Mouse (Mus musculus) layer of hippocampus, postnatal 10 days (tissue): Measurements from ENCODE around the gene Gm20683. TPM values are rescaled to one million over a fixed set of nuclear protein-coding genes. Genes with fewer than 3 reads are reported as not detected.
A peak's percentile ranks its signal among the peaks of the same experiment; 100 is the strongest.

Experiments
- DNase-seq, 2 experiments: peaks; one replicate each; pipeline ENCODE4 v3.0.0; 2021; ENCODE audit warnings: low spot score in 2 of 2
- microRNA-seq, 2 experiments: library from miRNA; unstranded; fragments of <30 nt; microRNA quantifications; one replicate each; pipeline ENCODE4 v1.2.0; 2021
- total RNA-seq, 2 experiments: library from RNA; stranded (reverse); gene quantifications; 2 replicates each; pipeline ENCODE4 v1.2.3; 2021

The Gm20683 gene
- total RNA-seq, 2 experiments from 2014 or later: 30.9 to 36.3 TPM

- no peak for DNase-seq
These were observed 45.3 kb downstream of the Gm20683 start for GRCm38 (mm10) chr17:25796211-25796771.

- DNase-seq: peak; percentile 56 to 61
These were observed 45.9 kb downstream of the Gm20683 start, which contains the start of gene AC134908.4 for GRCm38 (mm10) chr17:25795609-25796092. Gene AC134908.4, minus strand, starts transcription at chr17:25795659.

DNA sequence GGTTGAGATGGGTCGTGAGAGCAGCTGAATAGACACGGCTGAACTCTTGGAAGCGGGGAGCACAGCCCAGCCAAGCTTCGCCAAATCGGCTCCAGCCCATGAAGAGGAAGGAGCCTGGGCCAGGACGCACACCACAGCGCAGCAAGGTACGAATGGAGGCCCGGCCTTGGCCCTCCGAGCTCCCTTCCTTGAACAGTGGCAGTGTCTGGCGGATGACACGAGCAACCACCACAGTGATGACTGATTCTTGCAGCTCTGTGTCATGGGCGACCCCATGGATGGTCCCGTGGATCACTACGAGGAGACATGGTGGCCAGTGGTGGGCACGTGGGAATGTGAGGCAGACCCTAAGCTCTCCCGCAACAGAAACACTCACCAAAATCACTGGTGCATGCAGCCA, 46.6 kb downstream of the Gm20683 start:
- no peak for DNase-seq

DNA sequence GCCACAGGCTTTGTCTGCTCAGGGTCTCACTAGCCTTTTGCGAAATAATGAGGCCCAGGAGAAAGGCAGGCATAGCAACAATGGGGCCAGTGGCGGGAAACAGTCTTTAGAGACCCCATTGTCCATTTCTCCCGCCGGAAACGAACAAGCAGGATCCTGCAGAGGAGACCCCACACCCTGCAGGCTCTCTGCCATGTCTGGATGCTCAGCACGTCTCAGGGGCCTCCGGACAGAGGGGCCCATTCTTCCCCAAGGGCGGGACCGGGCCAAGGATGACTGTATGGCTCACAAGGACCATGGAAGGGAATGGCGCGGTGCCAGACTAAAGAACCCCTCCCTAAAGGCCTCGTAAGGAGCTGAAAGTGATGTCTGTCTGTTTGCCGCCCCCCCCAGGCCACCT, 47.4 kb downstream of the Gm20683 start:
- DNase-seq: no peak

DNA sequence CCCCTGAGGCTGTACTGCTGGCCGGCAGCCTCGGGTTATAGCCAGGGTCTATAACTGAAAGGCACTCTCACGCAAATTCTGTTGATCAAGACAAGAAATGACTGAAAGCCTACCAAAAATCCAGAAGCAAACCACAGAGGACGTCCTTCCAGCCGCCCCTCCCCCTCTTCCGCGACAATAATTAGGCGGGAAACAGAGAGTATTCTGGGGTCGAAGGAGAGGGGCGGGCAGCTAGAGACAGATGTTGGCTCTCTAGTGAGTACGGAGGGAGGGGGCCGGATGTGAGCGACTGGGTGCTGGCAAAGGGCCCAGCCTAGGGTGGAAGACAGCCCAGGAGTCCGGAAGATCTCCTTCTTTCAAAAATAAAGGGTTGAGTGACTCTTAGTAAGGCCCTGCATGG, 48.9 kb downstream of the Gm20683 start, which contains the start of gene Fam173a:
Gene Fam173a (minus strand): TSS at position 287 of the 400 bp plus-strand sequence.
- DNase-seq: peak; percentile 73 to 82

DNA sequence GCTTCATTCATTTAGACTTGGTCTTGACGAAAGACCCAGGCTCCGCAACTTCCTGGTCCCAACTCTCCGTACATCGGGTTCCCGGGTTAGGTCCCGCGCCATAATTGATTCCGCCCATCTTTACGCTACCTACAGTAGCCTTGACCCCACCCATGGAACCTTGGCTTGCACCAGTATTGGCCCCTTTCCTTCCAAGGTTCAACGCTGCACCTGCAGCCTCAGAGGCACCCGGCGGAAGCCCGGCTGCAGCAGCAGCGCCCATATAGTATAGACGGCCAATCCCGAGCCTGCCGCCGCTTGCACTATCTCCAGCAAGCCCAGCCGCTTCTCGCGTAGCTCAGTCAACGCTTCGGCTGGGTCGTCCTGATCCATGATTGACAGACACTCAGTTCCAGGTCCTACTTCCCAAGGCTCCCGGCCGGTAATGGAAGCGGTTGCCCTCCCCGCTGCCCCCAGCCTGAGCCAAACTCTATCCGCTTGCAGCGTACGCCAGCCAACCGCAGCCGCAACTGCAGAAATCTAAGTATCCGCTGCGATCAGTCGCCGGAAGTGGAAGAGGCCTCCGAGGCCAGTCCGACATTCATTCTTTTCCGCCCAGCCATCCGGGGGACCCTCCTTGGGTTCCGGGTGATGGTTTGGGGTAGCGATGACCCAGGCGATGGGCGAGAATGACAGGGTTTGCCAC, 49.6 kb downstream of the Gm20683 start:
- DNase-seq: peak; percentile 91 to 92

- no peak for DNase-seq
These were observed 50.2 kb downstream of the Gm20683 start for GRCm38 (mm10) chr17:25791320-25791842.

- DNase-seq: no peak
These were observed 54.6 kb downstream of the Gm20683 start for GRCm38 (mm10) chr17:25786781-25787504.

- no peak for DNase-seq
These were observed 55.3 kb downstream of the Gm20683 start, which contains the start of gene Ccdc78 for GRCm38 (mm10) chr17:25786280-25786679. Gene Ccdc78, plus strand, starts transcription at chr17:25786580.

GRCm38 (mm10) chr17:25785281-25785745, 56.2 kb downstream of the Gm20683 start, which contains the start of gene Haghl:
Gene Haghl, minus strand, starts transcription at chr17:25785673.
- peak; percentile 96 to 98 for DNase-seq

Small RNAs within 50 kb of the gene (microRNA-seq; reads per million reads assigned to microRNA genes)
- gene Mir3082: 2.0 to 3.3 reads per million in 2 experiments

Other genes starting within 250 kb of the Gm20683 start
- 10 to 100 TPM; 55.4 to 57.2 TPM for gene Gng13, start 124.6 kb downstream of the Gm20683 start, total RNA-seq
- 1 to 10 TPM; 2.6 to 3.6 TPM for gene Chtf18, start 114.3 kb downstream of the Gm20683 start, total RNA-seq
- gene Rpusd1, start 114.1 kb downstream of the Gm20683 start, total RNA-seq: 10 to 100 TPM; 27.0 to 30.0 TPM
- not detected for gene Mslnl, start 105.7 kb downstream of the Gm20683 start, total RNA-seq
- 1 to 10 TPM; 1.8 to 2.6 TPM for gene Msln, start 87.4 kb downstream of the Gm20683 start, total RNA-seq
- gene Narfl, start 68.0 kb downstream of the Gm20683 start, total RNA-seq: 10 to 100 TPM; 25.7 to 26.9 TPM
- 100 to 1,000 TPM; 140 to 157 TPM for gene Haghl, start 56.1 kb downstream of the Gm20683 start, total RNA-seq
- gene Ccdc78, start 55.2 kb downstream of the Gm20683 start, total RNA-seq: under 1 TPM; 0.23 to 0.33 TPM
- 10 to 100 TPM; 69.2 to 80.1 TPM for gene Fam173a, start 48.9 kb downstream of the Gm20683 start, total RNA-seq
- not detected for gene AC134908.4, start 46.1 kb downstream of the Gm20683 start, total RNA-seq
- gene Metrn, start 44.6 kb downstream of the Gm20683 start, total RNA-seq: 10 to 100 TPM; 51.2 to 65.8 TPM
- 100 to 1,000 TPM; 272 to 292 TPM for gene Fbxl16, start 32.7 kb downstream of the Gm20683 start, total RNA-seq
- gene Wdr24, start 18.1 kb downstream of the Gm20683 start, total RNA-seq: 10 to 100 TPM; 21.0 to 24.1 TPM
- gene Jmjd8, start 12.9 kb downstream of the Gm20683 start, total RNA-seq: 10 to 100 TPM; 55.4 to 56.9 TPM
- 100 to 1,000 TPM; 168 to 169 TPM for gene Stub1, start 8.4 kb downstream of the Gm20683 start, total RNA-seq
- gene Rhbdl1, start 4.5 kb downstream of the Gm20683 start, total RNA-seq: 10 to 100 TPM; 80.6 to 99.3 TPM
- gene Rhot2, start 3.1 kb upstream of the Gm20683 start, total RNA-seq: 10 to 100 TPM; 80.3 to 94.8 TPM
- 10 to 100 TPM; 25.4 to 37.8 TPM for gene Wdr90, start 19.7 kb upstream of the Gm20683 start, total RNA-seq
- gene Mcrip2, start 27.0 kb upstream of the Gm20683 start, total RNA-seq: 10 to 100 TPM; 30.6 to 32.6 TPM
- 10 to 100 TPM; 31.7 to 32.7 TPM for gene Mettl26, start 33.3 kb upstream of the Gm20683 start, total RNA-seq
- gene Wfikkn1, start 39.1 kb upstream of the Gm20683 start, total RNA-seq: 1 to 10 TPM; 1.1 to 1.4 TPM
- 10 to 100 TPM; 41.9 to 49.9 TPM for gene Rab40c, start 78.0 kb upstream of the Gm20683 start, total RNA-seq
- 100 to 1,000 TPM; 144 to 149 TPM for gene Pigq, start 103.2 kb upstream of the Gm20683 start, total RNA-seq
- gene Nhlrc4, start 103.2 kb upstream of the Gm20683 start, total RNA-seq: not detected
- not detected for gene A930017K11Rik, start 110.8 kb upstream of the Gm20683 start, total RNA-seq
- 10 to 100 TPM; 38.2 to 50.8 TPM for gene Capn15, start 144.0 kb upstream of the Gm20683 start, total RNA-seq
- gene Rab11fip3, start 227.8 kb upstream of the Gm20683 start, total RNA-seq: 10 to 100 TPM; 69.6 to 79.3 TPM
- 10 to 100 TPM; 24.8 to 25.7 TPM for gene Decr2, start 248.6 kb upstream of the Gm20683 start, total RNA-seq